Mouse (Mus musculus) hindbrain, embryonic 10.5 days (tissue): ENCODE results near the gene Uhrf1bp1. TPM values are rescaled to one million over a fixed set of nuclear protein-coding genes. Genes with fewer than 3 reads are reported as not detected.

Experiments
- DNase-seq: peaks from one replicate; pipeline ENCODE4 v3.0.0-alpha.2; 2017; ENCODE audit warnings: low spot score
- H3K27ac ChIP-seq: fragments of 300-500 bp; sonication (generic); 2 replicates; pipeline ENCODE4 v1.5.1; 2016; ENCODE audit warnings: mild to moderate bottlenecking, moderate library complexity
- H3K27me3 ChIP-seq: fragments of 300-500 bp; sonication (generic); 2 replicates; pipeline ENCODE4 v1.6.1; 2016; ENCODE audit warnings: mild to moderate bottlenecking; ENCODE audit not compliant: poor library complexity, insufficient read depth, severe bottlenecking
- H3K36me3 ChIP-seq: fragments of 300-500 bp; sonication (generic); 2 replicates; pipeline ENCODE4 v1.6.1; 2016; ENCODE audit warnings: mild to moderate bottlenecking, moderate library complexity
- H3K4me1 ChIP-seq: fragments of 300-500 bp; sonication (generic); replicated peaks from 2 replicates; pipeline ENCODE4 v1.6.1; 2016; ENCODE audit warnings: mild to moderate bottlenecking
- H3K4me3 ChIP-seq: fragments of 300-500 bp; sonication (generic); 2 replicates; pipeline ENCODE4 v1.5.1; 2016; ENCODE audit warnings: mild to moderate bottlenecking, moderate library complexity
- H3K9me3 ChIP-seq: fragments of 300-500 bp; sonication (generic); 2 replicates; pipeline ENCODE4 v1.6.1; 2016; ENCODE audit warnings: mild to moderate bottlenecking, moderate library complexity
- WGBS: fragments of 180-500 bp; shearing (Covaris S2); methylation state at CpG from one replicate; pipeline ENCODE4 v1.1.7; 2016; 5-methylcytosine and 5-hydroxymethylcytosine counted together
- polyA plus RNA-seq: library from polyadenylated mRNA; unstranded; fragments of >200 nt; fragmentation: Nextera tagmentation; extraction: Ambion mirVana; gene quantifications from 2 replicates; pipeline ENCODE4 v1.2.1, GENCODE M21; 2016

Gene Uhrf1bp1
- polyA plus RNA-seq, 1 experiment from 2014 or later = 6.9 TPM

DNA sequence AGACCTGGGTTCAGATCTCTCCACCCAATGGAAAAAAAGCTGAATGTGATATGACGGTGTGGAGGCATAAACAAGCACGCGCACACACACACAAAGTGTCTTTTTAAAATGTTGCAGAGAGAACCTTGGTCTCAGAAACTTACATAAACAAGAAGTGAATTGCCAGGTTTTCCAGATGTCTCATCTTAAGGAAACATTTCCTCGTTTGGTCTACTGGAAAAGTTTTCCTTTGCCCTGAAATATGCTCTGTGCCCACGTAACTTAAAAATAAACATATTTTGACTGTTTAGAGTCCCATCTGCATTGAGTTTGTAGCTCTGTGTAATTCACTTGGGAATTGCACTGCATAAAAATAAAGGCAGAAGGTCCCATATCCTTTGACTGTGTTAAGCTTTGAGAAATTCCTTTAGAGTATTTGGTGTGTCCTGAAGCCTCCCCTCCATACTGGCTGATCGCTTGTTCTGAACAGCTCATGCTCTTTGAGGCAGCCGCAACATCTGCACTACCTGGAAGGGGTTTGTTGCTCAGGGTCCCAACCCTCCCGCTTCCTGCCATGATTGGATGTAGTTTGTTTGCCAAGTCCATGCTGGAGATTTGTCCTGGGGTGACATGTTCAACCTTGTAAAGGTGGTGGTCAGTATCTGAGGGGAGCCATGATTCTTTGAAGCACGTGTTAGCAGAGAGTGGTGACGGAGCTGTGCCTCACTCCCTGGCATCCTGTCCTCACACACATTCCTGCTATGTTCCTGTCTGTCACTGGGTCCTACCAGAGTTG, 78.1 kb downstream of the Uhrf1bp1 start:
- DNase-seq = no peak
- Histone ChIP-seq H3K4me3 (no peak overlapping the region), H3K36me3 (no peaks in the 10 kb centered on the region), H3K4me1 (0 out of 2 replicates have a peak, but pooled peaks cover 13% of the 10 kb centered on the region), H3K27ac (no peak overlapping the region), H3K27me3 (no peaks in the 10 kb centered on the region), H3K9me3 (no peaks in the 10 kb centered on the region)
- 92% methylated on average over 10 of the region's 10 CpGs for WGBS

DNA sequence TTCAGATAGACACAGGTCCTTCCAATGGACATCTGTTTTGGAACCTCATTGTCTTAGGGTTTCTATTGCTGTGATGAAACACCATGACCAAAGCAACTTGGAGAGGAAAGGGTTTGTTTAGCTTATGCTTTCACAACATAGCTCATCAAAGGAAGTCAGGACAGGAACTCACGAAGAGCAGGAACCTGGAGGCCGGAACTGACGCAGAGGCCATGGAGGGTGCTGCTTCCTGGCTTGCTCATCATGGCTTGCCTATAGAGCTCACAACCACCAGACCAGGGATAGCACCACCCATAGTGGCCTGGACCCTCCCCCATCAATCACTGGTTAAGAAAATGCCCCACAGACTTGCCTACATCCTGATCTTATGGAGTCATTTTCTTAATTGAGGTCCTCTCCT, 78.8 kb downstream of the Uhrf1bp1 start:
- H3K4me1 ChIP-seq = peaks cover 14% of the 10 kb centered on the region; the same call in 1 of the 2 replicates
- 87% methylated on average over 3 of the region's 3 CpGs for WGBS
- no peak overlapping the region for H3K27ac ChIP-seq
- no peak for DNase-seq
- H3K27me3 ChIP-seq = no peaks in the 10 kb centered on the region
- no peaks in the 10 kb centered on the region for H3K9me3 ChIP-seq
- H3K4me3 ChIP-seq = no peak overlapping the region
- H3K36me3 ChIP-seq = no peaks in the 10 kb centered on the region

DNA sequence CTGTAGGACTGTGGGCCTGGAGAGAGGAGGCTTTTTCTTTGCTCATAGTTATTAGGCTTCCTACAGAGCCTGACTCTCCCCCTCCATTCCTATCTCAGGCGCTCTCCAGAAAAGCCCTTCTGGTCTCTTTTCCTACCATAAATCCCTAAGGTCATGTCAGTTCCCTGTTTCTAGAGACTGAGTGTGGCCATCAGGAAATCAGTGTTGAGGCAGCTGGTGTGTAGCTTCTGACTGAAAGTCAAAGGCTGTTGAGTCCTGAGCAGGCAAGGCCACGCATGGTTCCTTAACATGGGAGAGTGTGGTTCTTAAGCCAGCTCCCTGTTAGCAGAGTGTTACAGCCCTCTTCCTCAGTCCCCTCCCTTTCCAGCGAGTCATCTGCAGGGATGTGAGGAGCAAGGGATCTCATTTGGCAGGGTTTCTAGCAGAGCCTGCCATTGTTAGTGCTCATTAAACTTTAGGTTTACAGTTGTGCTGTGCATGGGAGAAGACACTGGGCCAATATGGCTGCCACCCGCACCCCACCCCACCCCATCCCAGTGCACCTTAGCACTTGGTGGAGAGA, 80.9 kb downstream of the Uhrf1bp1 start:
- Histone ChIP-seq H3K4me1 (peaks cover 19% of the 10 kb centered on the region; the same call in 1 of the 2 replicates), H3K4me3 (no peak overlapping the region), H3K36me3 (no peaks in the 10 kb centered on the region), H3K27ac (no peak overlapping the region), H3K9me3 (no peaks in the 10 kb centered on the region), H3K27me3 (no peaks in the 10 kb centered on the region)
- 94% methylated on average over 4 of the region's 4 CpGs for WGBS
- no peak for DNase-seq

DNA sequence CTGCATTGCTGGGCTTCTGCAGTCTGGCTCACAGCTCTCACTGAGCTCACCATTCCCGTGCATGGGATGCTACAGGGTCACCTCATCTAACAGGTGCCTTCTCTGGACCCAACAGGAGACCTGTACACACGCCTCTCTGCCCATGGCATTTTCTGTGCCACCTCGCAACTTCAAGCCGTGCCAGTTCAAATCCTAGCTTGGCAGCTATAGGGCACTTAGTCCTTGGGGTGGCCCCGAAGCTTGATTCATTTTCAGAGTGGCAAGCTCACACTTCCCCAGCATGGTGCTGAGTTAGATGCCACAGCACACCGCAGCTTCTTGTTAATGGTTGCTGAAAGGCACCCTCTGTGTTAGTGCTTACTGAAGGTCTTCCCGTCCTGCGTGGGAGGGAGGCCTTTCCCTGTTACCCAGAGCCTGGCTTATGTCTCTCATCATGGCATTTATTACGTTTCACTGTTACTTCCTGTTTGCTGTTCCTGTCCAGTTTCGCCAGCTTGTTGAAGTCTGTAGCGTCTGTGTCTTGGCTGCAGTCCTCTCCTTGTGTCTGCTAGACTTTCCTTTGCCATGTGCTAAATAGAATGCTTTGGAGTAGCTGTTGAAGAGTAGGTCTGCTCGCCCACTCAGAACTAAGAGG, 82.0 kb downstream of the Uhrf1bp1 start:
- 85% methylated on average over 12 of the region's 12 CpGs for WGBS
- H3K9me3 ChIP-seq = no peaks in the 10 kb centered on the region

DNA sequence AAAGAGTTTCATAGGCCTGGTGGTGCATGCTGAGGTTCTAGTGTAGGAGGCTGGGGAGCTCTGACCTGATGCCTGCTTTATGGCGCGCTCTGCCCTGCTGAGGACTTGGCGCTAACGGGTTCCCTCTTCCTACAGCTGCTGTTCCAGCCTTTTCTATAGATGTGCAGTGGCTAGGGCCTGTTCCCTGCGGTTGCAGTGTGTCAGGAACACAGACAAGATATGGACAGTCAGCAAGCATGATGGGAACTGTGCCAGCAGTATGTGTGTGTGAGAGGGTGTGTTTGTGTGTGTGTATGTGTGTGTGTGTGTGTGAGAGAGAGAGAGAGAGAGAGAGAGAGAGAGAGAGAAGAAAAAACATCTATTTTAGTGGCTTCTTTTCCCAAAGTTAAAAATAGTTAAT, 82.8 kb downstream of the Uhrf1bp1 start:
- H3K27ac ChIP-seq = no peak overlapping the region
- no peak overlapping the region for H3K4me3 ChIP-seq
- DNase-seq = no peak
- H3K36me3 ChIP-seq = no peaks in the 10 kb centered on the region
- WGBS = 87% methylated on average over 5 of the region's 5 CpGs
- H3K27me3 ChIP-seq = no peaks in the 10 kb centered on the region
- peaks cover 12% of the 10 kb centered on the region; the same call in 1 of the 2 replicates for H3K4me1 ChIP-seq
- no peaks in the 10 kb centered on the region for H3K9me3 ChIP-seq

More for the DNA sequence above, 82.0 kb downstream of the Uhrf1bp1 start:
- no peak for DNase-seq
- Histone ChIP-seq H3K27ac (no peak overlapping the region), H3K4me1 (peaks cover 16% of the 10 kb centered on the region; the same call in 1 of the 2 replicates), H3K27me3 (no peaks in the 10 kb centered on the region), H3K4me3 (no peak overlapping the region), H3K36me3 (no peaks in the 10 kb centered on the region)

DNA sequence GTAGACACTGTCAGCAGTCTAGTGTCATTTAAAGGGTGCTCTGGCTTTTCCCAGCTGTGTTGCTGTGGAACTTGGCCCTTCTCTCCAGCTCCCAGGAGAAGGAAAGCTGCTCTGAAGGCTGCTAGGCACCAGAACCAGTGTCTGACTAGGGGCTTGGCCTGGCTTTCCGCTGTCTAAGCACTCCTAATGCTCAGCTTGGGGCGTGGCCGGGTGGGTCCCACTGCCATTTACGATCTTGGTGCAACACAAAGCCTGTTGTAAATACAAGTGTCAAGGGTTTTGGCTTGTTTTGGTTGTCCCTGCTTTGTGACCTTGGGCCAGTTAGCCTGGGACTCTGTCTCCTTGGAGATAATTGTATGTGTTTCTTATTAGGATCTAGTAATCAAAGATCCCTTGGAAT, 84.1 kb downstream of the Uhrf1bp1 start:
- Histone ChIP-seq H3K4me1 (peaks cover 18% of the 10 kb centered on the region), H3K27ac (no peak overlapping the region), H3K4me3 (no peak overlapping the region), H3K27me3 (no peaks in the 10 kb centered on the region), H3K36me3 (no peaks in the 10 kb centered on the region), H3K9me3 (no peaks in the 10 kb centered on the region)
- 90% methylated on average over 4 of the region's 4 CpGs for WGBS
- no peak for DNase-seq

DNA sequence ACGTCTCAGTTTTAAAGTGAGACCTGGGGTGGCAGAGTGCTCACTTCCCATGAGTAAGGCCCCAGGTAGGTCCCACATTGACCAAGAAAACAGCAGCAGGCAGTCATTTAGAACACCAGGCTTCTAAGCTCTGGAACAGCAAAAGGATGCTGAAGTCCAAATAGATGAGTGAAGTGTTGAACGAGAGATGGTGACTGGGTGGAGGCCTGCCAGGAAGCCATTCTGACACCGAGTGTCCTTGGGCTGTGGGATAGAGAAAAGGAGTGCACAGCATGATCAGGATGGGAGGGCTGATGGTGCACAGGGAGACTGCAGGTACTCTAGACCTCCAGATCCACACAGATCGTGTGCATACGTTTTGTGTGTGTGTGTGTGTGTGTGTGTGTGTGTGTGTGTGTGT, 84.9 kb downstream of the Uhrf1bp1 start:
- Histone ChIP-seq H3K4me1 (peaks cover 27% of the 10 kb centered on the region), H3K36me3 (no peaks in the 10 kb centered on the region), H3K9me3 (no peaks in the 10 kb centered on the region), H3K27me3 (no peaks in the 10 kb centered on the region), H3K27ac (no peak overlapping the region), H3K4me3 (no peak overlapping the region)
- no peak for DNase-seq
- WGBS = 81% methylated on average over 5 of the region's 5 CpGs

DNA sequence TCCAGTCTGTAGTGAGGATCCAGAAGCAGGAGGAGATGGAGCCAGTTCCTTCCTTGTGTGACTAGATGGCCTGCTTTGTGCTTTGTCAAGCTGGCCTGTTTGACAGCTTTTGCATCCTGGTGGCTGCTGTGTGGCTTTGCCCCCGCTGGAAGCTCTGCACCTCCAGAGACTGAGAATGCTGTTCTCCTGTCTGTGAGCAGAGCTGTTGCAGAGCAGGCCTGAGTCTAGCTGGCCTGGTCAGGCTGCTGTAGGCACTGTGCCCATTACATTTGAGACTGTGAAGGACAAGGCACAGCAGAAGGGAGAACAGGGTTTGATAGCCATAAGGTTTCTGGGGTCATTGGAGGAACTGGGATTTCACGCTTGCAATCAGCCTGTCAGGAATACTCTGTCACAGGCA, 85.5 kb downstream of the Uhrf1bp1 start:
- no peaks in the 10 kb centered on the region for H3K36me3 ChIP-seq
- H3K9me3 ChIP-seq = no peaks in the 10 kb centered on the region
- DNase-seq = no peak
- H3K27me3 ChIP-seq = no peaks in the 10 kb centered on the region
- no peak overlapping the region for H3K27ac ChIP-seq
- H3K4me1 ChIP-seq = peaks cover 32% of the 10 kb centered on the region
- H3K4me3 ChIP-seq = no peak overlapping the region
- WGBS = 71% methylated on average over 2 of the region's 2 CpGs

DNA sequence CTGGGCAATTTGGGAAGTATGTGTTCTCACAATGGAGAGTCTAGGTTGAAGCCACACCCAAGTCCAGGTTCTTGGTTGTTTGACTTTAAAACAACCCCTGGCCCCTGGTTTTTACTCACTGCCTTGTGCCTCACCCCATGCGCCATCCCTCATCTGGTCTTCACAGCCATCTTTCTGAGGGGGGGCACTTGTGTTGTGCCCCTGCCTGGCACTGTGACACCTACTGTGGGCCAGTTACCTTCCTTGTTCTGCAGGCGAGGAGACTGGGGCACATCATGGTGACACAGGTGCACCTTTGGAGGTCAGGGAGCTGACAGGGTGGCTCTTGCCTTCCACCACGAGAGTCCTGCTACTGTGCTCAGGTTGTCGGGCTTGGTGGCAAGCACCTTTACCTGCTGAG, 85.9 kb downstream of the Uhrf1bp1 start:
- no peak for DNase-seq
- Histone ChIP-seq H3K4me1 (peaks cover 34% of the 10 kb centered on the region), H3K4me3 (no peak overlapping the region), H3K27me3 (no peaks in the 10 kb centered on the region), H3K27ac (no peak overlapping the region), H3K9me3 (no peaks in the 10 kb centered on the region), H3K36me3 (no peaks in the 10 kb centered on the region)
- 88% methylated on average over 4 of the region's 4 CpGs for WGBS

DNA sequence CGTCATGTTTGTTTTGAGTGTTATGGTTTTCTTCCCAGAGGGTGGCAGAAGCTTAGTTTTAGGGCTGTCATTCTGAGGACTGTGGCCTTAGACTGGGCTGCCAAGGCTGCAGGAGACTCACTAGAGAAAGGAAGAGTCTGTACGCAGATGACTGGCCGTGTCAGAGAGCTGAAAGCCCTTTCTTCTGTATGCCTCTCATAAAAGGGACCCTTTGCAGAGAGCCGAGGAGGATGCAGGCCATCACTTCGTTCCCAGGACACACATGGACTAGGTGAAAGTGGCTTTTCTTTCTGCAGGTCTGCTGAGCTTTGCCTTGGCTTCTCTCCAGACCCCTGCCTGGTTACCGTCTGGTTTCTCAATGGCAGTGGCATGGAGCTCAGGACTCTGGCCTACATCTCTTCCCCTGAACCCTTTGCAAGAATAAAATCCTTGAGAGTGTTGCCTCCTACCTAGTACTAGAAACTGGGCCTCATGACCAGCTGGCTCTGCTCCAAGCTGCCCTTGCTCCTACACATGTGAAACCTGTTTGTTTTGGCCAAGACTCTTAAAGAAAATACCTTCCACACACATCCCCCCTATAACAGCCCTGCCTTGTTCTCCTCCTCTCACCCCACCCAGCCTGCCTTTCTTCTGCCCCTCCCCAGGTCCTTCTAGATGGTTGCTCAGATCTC, 89.4 kb downstream of the Uhrf1bp1 start:
- H3K27me3 ChIP-seq = no peaks in the 10 kb centered on the region
- H3K4me3 ChIP-seq = no peak overlapping the region
- H3K36me3 ChIP-seq = no peaks in the 10 kb centered on the region
- peaks cover 28% of the 10 kb centered on the region for H3K4me1 ChIP-seq
- WGBS = 66% methylated on average over 6 of the region's 6 CpGs
- peak overlapping the region; percentile 53; the same call in 1 of the 2 replicates for H3K27ac ChIP-seq
- DNase-seq = no peak
- H3K9me3 ChIP-seq = no peaks in the 10 kb centered on the region

DNA sequence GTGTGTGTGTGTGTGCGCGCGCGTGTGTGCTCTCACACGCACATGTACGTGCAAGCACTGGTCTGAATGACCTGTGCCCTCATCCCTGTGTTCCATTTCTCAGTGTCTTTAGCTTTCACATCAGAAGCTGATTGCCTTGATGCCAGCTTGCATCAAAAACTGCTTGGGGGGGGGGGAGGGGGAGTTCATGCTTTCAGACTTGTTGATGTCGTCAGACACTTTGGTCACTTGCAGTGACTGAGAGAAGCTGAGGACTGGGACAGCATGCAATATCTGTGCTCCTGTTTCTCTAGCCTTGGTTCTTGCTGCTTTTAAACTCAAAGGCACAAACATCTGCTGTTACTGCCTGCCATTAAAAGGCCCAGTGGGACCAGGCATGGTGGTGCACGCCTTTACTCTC, 90.1 kb downstream of the Uhrf1bp1 start:
- H3K4me3 ChIP-seq = no peak overlapping the region
- no peaks in the 10 kb centered on the region for H3K9me3 ChIP-seq
- peaks cover 28% of the 10 kb centered on the region for H3K4me1 ChIP-seq
- WGBS = 85% methylated on average over 8 of the region's 8 CpGs
- DNase-seq = no peak
- H3K27ac ChIP-seq = no peak overlapping the region
- H3K36me3 ChIP-seq = no peaks in the 10 kb centered on the region
- H3K27me3 ChIP-seq = no peaks in the 10 kb centered on the region

DNA sequence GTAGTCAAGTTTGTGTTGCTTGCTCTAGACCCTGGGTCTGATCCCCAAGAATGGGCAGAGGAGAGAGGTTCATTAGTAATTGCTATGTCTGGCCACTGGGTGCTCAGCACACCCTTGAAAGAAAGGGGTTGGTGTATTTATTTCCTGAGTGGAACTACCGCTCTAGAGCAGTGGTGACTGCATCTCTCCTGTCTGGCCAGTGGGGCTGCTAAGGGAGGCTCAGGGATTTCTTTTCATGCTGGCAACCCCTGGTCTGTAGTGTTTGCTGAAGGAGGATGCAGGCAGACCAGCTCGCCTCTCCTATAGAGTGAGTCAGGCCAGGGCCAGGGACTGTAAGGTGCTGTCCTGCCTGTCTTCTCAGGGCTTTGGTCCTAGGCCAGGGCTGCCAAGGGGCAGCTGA, 90.9 kb downstream of the Uhrf1bp1 start:
- H3K27ac ChIP-seq = peak overlapping the region; percentile 40; the same call in 1 of the 2 replicates

More for the DNA sequence above, 90.9 kb downstream of the Uhrf1bp1 start:
- no peaks in the 10 kb centered on the region for H3K9me3 ChIP-seq
- no peaks in the 10 kb centered on the region for H3K36me3 ChIP-seq
- H3K27me3 ChIP-seq = no peaks in the 10 kb centered on the region
- 89% methylated on average over 2 of the region's 2 CpGs for WGBS
- H3K4me1 ChIP-seq = peaks cover 28% of the 10 kb centered on the region
- no peak overlapping the region for H3K4me3 ChIP-seq
- DNase-seq = no peak
